Mouse (Mus musculus): ENCODE data around the gene Elmod2.

DNA sequence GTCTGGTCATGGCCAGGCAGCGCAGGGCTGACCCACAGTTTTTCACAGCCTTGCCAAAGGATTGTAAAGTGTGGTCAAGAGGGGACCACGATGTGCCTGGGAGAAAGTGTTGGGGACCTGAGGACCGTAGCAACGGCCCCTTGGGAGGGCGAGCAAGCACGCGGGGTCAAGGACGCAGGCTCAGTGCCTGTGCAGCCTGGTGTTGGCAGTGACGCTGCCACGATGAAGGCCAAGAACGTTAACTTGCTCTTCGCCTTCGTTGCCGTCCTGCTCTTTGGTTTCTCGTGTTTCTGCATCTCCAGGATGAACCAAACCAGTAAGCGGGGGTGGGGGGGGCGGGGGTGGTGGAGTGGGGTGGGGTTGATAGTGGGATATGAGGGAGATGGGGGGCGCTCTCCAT, 16.0 kb upstream of the Elmod2 start, which contains the start of gene Mgat4d:
- TF ChIP-seq CTCF (conservative IDR thresholded peaks at IDR 0.05; ENCODE audit: insufficient read depth, insufficient read length, low read depth, low read length) (no peak), POLR2A (IDR thresholded peaks at IDR 0.05; ENCODE audit: low read depth, low read length) (no peak)

Measured in kidney, adult 2 months (tissue).